Mouse (Mus musculus) right cerebral cortex, postnatal 10 days (tissue): Measurements from ENCODE around the gene Scgb1a1.
"Not testable (repeated sequence)": the region's sequence is repeated elsewhere in the genome, so short reads cannot be mapped to it uniquely, and the experiment has no call there.

Source experiments
- DNase-seq, 2 experiments: peaks; one replicate each; pipeline ENCODE4 v3.0.0; 2021; ENCODE audit warnings: low spot score in 2 of 2

Gene Scgb1a1

DNA sequence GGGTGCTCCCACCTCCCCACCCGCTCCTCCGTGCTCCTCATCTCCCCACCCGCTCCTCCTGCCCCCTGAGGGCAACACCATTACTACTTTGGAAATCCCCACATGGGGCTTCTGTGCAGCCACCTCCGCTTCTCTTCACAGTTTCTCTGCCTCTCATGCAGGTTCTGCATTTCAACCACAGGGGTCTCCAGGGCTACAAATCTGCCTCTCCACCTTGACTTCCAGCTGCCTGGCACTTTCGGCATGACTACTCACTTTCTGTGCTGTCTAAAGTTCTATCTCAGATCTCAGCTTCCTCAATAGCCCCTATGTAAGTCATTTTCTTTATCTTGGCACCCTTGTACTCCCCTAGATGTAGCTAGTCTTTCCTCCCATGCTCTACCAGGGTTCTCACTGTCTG, 20.5 kb downstream of the Scgb1a1 start:
- no peak for DNase-seq

DNA sequence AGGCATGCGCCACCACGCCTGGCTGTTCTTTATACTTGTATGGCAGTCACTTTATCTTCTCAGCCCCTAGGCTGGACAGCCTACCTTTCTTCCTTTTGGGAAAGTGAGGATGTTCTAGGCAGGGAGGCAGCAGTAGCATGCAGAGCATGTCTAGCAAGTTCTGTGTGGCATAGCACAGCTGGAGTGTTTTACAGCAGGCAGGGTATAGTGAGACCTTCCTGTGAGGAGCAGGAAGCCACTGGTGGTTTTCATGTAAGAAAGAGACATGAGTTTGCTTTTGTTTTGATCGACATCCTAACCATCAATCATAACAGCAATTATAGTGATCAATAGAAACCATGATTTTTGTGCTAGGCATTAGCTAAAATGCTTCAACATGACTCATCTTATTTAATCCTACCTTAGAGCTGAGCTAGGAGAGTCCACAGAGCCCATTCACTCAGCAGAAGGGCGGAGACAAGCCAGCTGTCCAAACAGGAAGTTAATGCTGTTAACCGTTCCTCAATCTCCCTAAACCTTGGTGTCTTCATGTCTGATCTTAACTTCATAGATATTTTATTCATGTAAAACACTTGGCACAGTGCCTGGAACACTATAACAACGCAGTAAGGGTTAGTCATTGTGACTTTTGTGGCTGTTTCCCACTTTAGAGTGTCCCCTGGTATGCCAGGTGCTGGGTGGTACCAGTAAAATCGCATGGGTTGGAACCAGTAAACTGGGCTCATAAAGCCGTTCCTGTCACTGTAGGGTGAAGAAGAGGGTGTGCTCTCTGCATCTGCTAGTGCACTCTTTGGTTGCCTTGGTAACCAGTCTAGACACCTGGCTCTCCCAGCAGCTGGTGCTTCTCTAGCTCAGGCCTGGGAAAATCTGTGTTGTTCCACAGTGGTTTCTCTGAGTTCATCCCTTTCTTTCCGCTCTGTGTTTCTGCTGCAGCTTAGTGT, 21.9 kb downstream of the Scgb1a1 start:
- peak; percentile 52 to 71 for DNase-seq

DNA sequence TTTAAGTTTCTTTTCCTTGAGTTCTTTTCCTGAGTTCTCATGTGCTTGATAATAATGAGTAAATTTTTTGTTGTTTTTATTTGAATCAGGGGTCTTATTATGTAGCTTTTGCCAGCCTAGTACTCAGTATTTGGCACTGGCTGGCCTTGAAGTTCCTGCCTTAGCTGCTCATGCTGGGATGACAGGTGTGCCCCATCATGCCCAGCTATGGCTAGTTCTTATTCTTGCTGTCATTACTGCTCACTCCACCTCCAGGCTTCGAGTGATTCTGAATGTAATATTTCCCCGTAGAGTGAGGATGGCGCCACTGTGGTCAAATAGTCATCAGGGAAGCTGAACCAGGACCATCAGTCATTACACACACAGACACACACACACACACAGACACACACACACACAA, 23.9 kb downstream of the Scgb1a1 start:
- DNase-seq = no peak

DNA sequence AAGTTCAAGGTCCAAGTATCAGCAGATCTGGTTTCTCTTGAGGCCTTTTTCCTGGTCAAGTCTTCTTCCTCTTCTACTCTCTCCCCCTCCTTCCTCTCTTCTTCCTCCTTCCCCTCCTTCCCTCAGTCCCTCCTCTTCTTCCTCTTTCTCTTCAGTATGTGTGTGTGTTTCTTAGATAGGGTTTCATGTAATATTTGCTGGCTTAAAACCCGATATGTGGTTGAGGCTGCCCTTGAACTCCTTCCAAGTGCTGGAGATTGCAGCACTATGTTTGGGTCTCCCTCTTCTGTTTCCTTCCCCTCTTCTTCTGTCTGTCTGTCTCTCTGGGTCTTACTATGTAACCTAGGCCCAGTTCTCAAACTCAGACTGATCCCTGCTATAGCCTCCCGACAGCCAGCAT, 24.9 kb downstream of the Scgb1a1 start:
- no peak for DNase-seq

DNA sequence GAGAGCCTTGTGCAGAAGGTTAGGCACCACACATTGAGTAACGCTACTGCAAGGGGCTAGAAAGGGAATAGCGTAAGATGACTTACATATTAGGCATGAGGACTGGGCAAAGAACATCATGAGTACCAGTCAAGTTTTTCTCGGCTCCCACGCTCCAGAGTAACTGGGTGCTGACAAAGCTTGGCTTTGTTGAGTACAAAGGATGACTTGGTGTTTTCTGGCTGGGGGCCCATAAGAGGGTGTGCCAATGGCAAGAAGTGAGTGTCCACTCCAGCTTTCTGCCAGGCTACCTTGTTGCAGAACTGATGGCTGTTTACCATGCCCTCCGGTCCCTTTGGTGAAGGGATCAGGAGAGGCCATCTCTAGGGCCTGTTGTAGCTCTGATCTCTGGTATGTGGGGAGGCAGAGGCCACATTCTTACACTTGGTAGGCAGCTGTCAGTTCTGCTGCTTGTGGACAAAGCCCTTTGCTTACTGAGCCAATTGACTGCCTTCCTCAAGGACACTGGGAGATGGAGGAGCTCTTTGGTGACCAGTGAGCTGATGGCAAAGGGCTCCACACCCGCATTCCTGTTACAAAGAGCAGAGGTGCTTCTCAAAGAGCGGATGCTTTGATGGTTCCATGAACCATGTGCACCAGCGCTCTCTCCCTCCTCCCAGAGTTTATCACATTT, 26.4 kb downstream of the Scgb1a1 start:
- DNase-seq = no peak

DNA sequence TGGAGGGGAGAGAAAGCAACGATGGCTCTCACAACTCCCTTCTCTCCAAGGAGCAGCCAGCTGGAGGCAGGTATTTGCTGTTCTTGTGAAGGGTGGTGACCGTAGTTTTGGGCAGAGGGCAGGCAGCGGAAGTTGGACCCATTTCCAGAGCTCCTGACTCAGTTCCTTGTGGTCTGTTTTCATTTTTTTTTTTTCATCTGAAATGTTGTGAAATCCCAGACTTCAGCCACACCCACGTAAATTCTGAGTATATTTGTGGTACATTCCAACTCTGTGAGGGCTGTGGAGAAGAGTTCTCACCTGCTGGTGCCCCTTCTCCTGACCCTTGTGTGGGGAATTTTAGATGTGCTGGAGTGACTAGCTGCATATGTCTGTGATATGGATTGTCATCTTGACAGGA, 27.7 kb downstream of the Scgb1a1 start:
- DNase-seq = no peak

DNA sequence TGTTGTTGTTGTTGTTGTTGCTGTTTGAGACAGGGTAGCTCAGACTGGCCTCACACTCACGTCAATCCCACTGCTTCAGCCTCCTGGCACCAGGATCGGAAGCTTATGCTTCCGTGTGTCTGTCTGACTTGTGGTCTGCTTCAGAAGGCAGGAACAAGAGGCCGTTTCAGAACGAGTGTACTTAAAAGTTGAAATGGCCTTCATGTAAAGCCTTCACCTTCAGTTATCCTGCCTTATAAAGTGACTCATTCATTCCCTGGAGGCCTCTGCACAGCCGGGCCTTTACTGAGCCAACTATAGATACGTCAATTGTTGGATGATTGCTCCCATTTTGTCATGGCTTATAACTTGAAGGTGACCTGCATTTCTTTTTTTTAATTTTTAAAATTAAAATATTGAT, 28.4 kb downstream of the Scgb1a1 start:
- no peak for DNase-seq

DNA sequence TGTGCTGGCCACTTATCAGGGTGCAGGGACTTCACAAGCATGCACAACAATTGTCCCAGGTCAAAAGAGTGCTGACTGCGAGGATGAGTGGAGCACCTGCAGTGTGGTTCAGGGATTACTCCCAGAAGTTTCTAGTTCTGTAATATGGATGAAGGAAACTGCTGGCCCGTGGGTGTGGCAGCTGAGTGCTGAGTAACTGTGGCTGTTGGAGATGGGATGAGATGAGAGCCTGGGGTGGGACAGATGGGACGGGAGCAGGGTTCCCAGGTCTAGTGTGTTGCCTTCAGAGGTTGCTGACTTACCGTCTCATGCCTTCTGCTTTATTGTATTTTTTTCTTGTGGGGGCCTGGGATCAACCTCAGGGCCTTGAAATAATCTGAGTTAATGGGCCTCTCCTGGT, 28.8 kb downstream of the Scgb1a1 start:
- no peak for DNase-seq

DNA sequence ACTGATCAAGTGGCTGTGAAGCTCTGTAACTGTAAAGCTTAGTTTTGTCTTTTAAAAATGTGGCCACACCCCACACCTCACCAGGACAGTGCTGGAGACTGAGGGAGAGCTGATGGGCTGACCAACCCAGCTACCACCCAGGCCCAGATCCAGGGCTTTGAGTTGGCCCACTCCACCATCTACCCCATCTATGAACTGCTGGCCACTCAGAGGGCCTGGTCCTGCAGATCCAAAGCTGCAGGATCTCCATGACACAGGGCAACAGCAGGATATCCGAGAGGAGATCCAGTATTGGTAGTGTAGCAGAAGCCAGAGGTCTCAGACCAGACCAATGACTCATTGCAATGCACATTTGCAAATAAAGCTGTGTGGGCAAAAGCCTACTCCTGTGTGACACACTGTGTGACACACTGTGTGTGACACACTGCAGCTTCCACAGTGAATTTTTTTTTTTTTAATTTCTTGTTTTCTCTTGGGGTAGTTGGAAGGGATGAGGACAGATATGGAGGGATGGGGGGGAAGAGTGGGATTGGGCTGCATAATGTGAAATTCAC, 29.4 kb downstream of the Scgb1a1 start:
- DNase-seq = no peak

DNA sequence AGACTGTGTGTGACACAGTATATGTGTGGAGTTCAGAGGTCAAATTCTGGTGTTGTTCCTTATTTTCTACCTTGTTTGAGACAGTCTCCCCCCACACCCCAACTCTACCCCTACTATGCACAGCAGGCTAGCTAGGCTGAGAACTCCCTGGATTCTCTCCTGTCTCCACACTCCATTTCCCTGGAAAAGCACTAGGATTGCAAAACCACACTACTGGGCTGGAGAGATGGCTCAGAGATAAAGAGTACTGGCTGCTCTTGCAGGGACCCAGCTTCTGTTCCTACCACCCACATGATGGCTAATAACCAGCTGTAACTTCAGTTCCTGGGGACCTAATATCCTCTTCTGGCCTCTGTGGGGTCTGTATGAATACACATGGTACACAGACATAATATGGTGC, 30.1 kb downstream of the Scgb1a1 start:
- no peak for DNase-seq

DNA sequence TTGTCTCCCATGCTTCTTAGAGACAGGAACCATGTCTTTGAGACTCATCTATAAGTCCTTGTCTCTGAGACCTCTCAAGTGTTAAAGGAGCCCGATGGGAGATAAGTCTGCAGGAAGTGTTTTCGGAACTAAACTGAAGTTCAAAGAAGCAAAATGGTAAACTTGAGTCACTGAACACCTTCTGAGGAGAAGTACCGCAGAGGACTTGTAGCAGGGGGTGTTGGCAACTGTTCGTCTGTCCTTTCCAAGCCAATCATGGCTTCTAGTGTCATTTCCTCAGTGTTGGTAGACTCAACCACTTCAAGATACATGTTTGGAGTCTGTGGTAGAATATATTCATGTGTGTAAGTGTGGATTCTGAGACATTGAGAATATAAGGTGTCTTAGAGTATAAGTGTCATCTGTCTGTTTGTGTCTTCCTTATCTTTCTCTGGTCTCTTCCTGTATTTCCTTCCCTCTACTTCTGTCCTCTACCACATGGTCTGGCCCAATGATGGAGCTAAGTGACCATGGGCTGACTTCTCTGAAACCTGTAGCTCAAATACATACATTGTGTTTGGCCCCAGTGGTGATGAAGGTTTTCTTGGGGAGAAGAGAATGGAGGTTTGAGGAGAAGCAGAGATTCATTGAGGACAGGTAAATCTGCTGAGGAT, 31.9 kb downstream of the Scgb1a1 start:
- DNase-seq = no peak

DNA sequence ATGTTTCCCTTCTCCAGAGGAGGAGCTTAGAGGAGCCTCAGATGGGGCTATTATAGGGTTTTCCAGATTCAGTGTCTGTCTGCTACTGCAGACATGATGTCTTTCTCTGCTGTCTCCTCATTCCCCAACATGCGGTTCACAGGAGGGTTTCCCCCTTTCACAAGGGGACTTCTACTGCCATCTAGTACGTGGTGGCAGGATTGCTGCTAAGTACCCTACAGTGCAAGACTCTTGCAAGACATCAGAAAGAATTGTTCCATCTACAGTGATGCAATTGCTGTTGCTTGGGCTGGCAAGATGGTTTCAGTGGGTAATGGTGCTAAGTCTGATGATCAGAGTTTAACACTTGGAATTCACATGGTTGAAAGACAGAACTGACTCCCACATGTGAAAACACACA, 32.6 kb downstream of the Scgb1a1 start:
- DNase-seq = peak in 1 of 2 experiments; percentile 39

DNA sequence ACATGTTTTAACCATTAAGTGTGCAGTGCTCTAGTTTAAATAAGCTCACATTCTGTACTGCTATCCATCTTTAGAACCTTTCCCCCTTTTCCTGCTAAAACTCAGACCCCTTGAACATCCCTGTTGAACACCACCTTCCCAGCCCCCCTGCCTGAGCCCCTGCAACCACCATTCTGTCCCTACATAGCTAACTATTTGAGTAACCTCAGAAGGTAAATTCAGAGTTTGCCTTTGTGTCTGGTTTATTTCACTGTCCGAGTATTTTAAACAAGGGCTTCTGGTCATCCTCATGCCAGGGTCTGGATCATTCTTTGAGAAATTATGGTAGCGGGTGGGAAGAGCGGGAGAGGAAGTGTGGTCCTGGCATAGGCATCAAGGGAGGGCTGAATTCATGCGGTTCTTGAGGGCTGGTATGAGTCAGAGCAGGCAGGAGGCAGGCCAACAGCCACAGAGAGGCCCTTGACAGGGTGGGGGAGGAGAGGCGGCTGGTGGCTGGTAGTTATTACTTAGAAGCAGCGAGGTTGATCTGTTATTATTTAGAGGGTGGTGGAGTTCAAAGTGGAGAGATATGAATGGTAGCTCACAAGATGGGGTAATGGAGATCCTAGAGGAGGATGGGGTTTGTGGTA, 34.8 kb downstream of the Scgb1a1 start:
- no peak for DNase-seq

DNA sequence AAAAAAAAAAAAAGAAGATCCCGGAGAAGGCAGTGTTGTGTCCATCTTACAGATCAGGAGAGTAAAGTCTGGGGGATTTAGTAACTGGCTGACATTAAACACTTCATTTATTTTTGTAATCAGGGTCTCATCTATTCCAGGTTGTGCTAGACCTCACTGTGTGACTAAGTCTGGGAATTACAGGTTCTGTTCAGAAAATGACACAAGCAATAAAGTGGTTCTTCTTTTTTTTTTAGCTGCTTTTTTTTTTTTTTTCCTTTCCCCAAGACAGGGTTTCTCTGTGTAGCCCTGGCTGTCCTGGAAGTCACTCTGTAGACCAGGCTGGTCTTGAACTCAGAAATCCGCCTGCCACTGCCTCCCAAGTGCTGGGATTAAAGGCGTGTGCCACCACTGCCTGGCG, 35.8 kb downstream of the Scgb1a1 start:
- not testable (repeated sequence) for DNase-seq

DNA sequence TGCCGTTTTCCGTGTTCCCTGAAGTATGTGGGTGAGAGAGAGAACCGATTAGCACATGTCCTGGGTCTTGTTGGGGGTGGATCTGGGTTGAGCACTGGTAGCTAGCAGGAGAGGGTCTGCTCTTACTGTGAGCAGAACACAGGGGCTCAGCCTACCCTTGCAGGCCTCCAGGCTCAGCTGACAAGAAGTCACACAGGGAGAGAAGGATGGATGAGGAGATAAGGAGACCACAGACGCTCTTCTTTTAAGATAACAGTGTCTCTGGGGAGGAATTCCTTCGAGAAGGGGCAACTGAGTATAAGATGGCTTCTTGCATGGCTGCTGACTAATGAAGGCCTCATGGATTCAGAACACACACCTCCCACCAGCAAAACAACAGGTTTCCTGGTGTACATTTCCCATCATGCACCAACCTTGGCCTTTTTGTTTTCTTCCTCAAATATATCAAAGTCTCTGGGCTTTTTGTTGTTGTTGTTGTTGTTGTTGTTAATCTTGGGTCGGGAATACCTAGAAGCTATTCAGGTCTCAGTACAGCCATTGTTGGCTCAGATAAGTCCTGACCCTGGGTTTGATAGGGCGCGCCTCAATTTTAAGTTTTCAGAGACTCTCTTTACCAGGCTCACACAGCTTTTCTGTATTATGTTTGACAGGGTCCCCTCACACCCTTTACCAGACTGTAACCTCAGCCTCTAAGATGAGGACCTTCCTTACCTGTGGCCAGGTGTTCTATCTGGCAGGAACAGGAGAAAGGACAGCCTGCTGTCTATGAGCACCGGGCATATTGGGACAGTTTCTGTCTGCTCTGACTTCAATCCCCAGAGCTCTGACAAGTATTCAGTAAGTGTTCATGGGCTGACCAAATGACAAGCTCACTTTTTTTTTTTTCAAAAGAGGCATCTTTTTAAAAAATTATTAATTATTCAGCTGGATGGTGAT, 37.2 kb downstream of the Scgb1a1 start:
- no peak for DNase-seq

DNA sequence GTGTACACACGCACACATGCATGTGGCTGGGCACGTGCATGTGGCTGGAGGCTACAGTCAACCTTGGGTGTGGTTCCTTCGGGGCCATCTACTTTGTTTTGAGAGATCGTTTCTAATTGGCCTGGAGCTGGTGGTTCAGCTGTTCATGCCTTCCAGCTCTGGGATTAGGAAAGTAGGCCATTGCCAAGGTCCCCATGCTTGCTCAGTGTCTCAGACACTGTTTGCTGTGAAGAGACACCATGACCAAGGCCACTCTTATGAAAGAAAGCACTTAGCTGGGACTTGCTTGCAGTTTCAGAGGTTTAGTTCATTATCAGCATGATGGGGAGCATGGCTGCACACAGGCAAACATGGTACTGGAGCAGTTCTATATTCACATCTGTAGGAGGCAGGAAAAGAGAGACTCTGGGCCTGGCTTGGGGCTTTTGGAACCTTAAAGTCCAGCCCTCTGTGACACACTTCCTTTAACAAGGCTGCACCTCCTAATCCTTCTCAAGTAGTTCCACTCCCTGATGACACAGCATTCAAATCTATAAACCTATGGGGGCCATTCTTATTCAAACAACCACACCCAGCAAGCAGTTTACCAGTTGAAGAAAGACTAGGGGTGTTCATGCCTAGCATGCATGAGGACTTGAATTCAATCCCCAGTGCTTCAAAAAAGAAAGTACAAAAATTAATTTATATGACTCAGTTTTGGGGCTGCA, 38.6 kb downstream of the Scgb1a1 start:
- no peak for DNase-seq

DNA sequence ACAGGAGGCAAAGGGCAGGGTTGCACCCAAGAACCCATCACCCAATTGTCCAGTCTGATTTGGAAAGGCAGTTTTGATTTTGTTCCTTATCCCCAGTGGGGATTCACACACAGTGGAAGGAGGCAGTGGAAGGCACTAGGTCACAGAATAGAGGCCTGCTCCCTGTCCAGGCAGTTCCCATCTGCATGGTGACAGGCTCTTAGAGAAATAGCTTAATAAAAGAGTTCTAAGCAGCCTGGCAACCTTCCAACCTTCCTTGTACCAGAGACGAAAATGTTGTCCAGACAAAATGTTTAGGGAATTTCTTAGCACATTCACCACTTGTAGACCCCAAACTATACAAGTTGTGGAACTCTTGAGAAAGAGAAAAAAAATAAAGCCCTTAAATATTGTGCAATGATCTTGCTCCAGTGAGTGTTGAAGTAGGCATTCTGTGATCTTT, 39.8 kb downstream of the Scgb1a1 start:
- no peak for DNase-seq

DNA sequence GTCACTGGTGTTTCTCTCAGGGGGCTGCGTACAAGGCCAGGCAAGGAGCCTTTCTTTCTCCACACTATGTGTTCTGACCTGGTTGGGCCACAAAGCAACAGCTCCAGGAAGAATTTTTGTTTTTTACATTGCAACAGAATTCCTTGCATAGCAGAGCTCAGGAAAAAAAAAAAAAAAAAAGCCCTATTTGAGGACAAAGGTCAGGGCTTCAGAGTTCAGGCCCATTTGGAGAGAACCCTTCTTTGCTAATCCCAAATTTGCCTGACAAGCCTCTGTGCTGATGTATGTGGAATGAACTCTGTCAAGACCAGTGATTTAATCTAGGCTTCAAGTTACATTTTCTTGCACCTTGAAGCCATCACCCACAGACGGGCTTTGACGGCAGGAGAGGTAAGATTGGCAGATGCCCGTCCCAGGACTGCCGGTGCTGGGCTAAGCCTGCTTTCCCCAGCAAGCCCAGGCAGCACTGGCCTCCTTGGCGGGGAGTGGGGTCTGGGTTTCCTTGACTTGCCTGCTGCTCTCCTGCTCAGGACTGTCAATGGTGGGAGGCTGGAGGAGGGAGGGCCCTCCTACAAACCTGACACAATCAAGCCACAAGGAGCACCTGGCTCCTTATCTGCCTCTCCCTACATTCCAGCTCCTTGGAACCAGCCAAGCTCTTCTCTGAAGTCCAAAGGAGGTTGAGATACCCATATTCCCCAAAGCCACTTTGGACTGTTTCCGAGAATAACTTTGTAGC, 40.4 kb downstream of the Scgb1a1 start:
- no peak for DNase-seq

DNA sequence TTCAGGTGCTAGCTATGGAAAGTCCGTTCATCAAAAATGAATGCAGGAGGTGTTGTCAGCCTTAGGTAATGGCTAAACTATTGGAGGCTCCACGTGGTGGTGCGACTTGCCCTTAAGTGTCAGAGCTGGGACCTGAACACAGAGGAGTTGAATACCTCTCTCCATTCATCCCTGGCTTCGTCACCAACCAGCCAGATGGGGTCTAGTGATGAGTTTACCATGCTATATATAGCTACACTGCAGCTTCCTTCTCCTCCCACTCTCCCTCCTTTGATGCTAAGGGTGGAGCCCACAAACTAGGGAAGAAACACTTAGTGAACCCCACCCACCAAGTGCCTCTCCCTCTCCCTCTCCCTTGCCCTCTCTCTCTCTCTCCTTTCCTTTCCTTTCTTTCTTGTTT, 43.5 kb downstream of the Scgb1a1 start:
- no peak for DNase-seq
